Mouse (Mus musculus): ENCODE measurements at regions not wholly inside any gene's neighbourhood (a gene's known extent, or its start where the extent isn't known, plus 50 kb on each side); places are given as distances from the start of the nearest gene placed in this dataset.
"Not testable (repeated sequence)": the region's sequence is repeated elsewhere in the genome, so short reads cannot be mapped to it uniquely, and the experiment has no call there.

- DNase-seq (ENCODE audit: low read depth, low spot score): not testable (repeated sequence)
Measured at GRCm38 (mm10) chr5:55677811-55678210, 1679.5 kb downstream of the Stim2 start.

- peak; percentile 5 for DNase-seq (ENCODE audit: low read depth, low spot score)
Measured at GRCm38 (mm10) chr5:55691114-55691742, 1692.9 kb downstream of the Stim2 start.

GRCm38 (mm10) chr5:55704512-55704911 is 1706.2 kb downstream of the Stim2 start:
- peak; percentile 60 for DNase-seq (ENCODE audit: low read depth, low spot score)

GRCm38 (mm10) chr5:55711786-55712185 is 1713.5 kb downstream of the Stim2 start:
- no peak for DNase-seq (ENCODE audit: low read depth, low spot score)

- no peak for DNase-seq (ENCODE audit: low read depth, low spot score)
Measured at GRCm38 (mm10) chr5:55735143-55735542, 1736.8 kb downstream of the Stim2 start.

- DNase-seq (ENCODE audit: low read depth, low spot score): no peak
Measured at GRCm38 (mm10) chr5:55761777-55762176, 1763.5 kb downstream of the Stim2 start.

GRCm38 (mm10) chr5:55791755-55792629 is 1793.7 kb downstream of the Stim2 start:
- peak; percentile 1 for DNase-seq (ENCODE audit: low read depth, low spot score)

- DNase-seq (ENCODE audit: low read depth, low spot score): no peak
Measured at GRCm38 (mm10) chr5:55792717-55793116, 1794.4 kb downstream of the Stim2 start.
